Mouse (Mus musculus): ENCODE measurements around the gene Tmigd3. TPM values are rescaled to one million over a fixed set of nuclear protein-coding genes. Genes with fewer than 3 reads are reported as not detected.

Gene Tmigd3
- polyA plus RNA-seq, 1 experiment from 2014 or later = not detected

DNA sequence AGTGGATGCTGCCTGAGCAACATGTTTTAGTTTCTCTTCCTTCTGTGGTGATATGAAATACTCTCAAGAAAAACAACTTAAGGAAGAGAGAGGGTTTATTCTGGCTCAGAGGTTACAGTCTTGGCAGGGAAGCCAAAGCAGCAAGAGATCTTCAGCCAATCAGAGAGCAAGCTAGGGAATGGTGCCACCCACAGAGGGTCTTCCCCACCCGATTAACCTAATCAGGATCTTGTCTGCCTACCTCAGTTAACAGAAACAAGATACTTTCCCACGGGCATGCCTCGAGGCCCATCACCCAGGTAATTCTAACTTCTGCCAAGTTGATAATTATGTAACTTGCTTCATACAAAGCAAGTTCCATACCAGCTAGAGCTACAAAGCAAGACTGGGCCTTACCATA, 9.7 kb downstream of the Tmigd3 start:
- 60% methylated on average over 3 of the region's 3 CpGs for WGBS

DNA sequence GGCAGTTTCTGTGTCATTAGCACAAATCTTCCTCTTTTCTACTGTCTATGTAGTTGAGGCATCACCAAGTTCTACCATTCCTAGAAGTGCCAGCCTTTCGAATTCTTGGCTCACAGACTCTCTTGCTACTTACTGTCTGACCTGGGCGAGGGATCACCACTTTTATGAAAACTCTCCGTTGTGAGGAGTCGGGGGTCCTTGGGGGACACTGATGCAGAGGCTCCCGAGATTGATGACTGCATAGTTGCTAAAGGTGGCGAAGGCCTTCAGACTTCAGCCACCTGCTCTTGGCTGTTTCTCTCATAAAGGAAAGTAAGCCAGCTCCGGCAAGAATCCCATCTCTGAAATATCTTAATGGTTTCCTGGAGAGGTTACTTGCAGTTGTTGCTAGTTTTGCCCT, 11.4 kb downstream of the Tmigd3 start:
- H3K9me3 ChIP-seq = no peaks in the 10 kb centered on the region
- H3K4me1 ChIP-seq = no peaks in the 10 kb centered on the region
- no peak for DNase-seq (ENCODE audit: extremely low spot score, low spot score)
- no peak overlapping the region for H3K27ac ChIP-seq
- no peak overlapping the region for H3K4me3 ChIP-seq
- WGBS = 94% methylated on average over 7 of the region's 7 CpGs
- H3K27me3 ChIP-seq (ENCODE audit: poor library complexity, severe bottlenecking) = no peaks in the 10 kb centered on the region
- no peaks in the 10 kb centered on the region for H3K36me3 ChIP-seq (replicated peaks)

More for the DNA sequence above, 9.7 kb downstream of the Tmigd3 start:
- H3K27ac ChIP-seq = no peak overlapping the region
- no peaks in the 10 kb centered on the region for H3K9me3 ChIP-seq
- no peaks in the 10 kb centered on the region for H3K4me1 ChIP-seq
- no peak overlapping the region for H3K4me3 ChIP-seq
- no peaks in the 10 kb centered on the region for H3K36me3 ChIP-seq (replicated peaks)
- no peaks in the 10 kb centered on the region for H3K27me3 ChIP-seq (ENCODE audit: poor library complexity, severe bottlenecking)
- DNase-seq (ENCODE audit: extremely low spot score, low spot score) = no peak

DNA sequence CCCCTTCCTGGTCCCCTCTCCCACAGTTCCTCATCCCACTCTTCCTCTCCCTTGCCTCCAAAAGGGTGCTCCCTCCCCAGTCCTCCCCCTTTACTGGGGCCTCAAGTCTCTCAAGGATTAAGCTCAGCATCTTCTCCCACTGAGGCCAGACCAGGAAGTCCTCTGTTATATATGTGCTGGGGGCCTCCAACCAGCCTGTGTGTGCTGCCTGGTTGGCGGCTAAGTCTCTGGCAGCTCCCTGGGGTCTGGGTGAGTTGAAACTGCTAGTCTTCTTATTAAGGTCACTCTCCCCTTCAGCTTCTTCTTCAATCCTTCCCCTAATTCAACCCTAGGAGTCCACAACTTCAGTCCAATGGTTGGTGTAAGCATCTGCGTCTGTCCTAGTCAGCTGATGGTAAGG, 12.4 kb downstream of the Tmigd3 start:
- Histone ChIP-seq H3K9me3 (no peaks in the 10 kb centered on the region), H3K27me3 (ENCODE audit: poor library complexity, severe bottlenecking) (no peaks in the 10 kb centered on the region), H3K4me1 (no peaks in the 10 kb centered on the region), H3K27ac (no peak overlapping the region), H3K36me3 (replicated peaks) (no peaks in the 10 kb centered on the region), H3K4me3 (no peak overlapping the region)
- 92% methylated on average over 2 of the region's 2 CpGs for WGBS
- DNase-seq (ENCODE audit: extremely low spot score, low spot score) = no peak

DNA sequence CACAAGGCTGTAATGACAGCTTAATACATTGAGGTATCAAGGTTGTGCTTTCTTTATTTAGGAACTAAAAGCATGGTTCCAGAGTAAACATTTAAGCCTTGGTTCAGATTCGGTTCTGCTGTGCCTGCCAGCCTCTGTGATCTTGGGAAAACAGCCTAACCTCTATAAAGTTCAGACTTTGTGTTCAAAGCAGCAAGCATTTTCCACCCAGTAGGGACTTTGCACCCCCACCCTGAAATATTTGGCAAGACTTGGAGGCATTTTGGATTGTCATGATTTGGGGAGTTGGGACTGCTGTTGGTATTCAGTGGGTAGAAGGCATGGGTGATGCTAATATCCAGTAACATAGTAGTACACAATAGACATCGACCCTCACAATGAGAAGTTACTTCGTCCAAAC, 18.3 kb downstream of the Tmigd3 start:
- no peaks in the 10 kb centered on the region for H3K9me3 ChIP-seq
- H3K4me1 ChIP-seq = peaks cover 8% of the 10 kb centered on the region; the same call in 1 of the 2 replicates
- no peak for DNase-seq (ENCODE audit: extremely low spot score, low spot score)
- no peak overlapping the region for H3K27ac ChIP-seq
- H3K4me3 ChIP-seq = no peak overlapping the region
- H3K27me3 ChIP-seq (ENCODE audit: poor library complexity, severe bottlenecking) = no peaks in the 10 kb centered on the region
- 79% methylated on average over 3 of the region's 3 CpGs for WGBS
- no peaks in the 10 kb centered on the region for H3K36me3 ChIP-seq (replicated peaks)

DNA sequence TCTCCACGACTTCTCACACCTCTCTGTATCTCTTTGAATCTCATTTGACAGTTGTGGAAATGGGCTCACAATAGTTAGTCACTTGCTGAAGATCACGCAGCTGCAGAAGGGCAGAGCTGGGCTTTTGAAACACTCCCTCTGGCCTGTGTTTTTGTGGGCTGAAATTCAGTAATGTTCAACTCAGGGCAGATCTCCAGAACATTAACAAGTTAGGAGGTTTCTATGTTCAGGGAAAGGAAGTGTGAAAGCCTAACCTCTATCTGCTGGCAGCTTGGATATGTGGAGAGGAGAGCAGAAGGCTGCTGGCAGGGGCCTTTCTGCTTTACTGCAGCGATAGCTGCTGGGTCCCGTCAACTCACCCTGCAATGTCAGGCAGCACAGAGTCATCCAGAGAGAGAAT, 19.5 kb downstream of the Tmigd3 start:
- WGBS = 76% methylated on average over 4 of the region's 4 CpGs
- Histone ChIP-seq H3K4me3 (no peak overlapping the region), H3K27me3 (ENCODE audit: poor library complexity, severe bottlenecking) (no peaks in the 10 kb centered on the region), H3K4me1 (peaks cover 15% of the 10 kb centered on the region; the same call in 1 of the 2 replicates), H3K27ac (no peak overlapping the region), H3K9me3 (no peaks in the 10 kb centered on the region), H3K36me3 (replicated peaks) (no peaks in the 10 kb centered on the region)
- no peak for DNase-seq (ENCODE audit: extremely low spot score, low spot score)

DNA sequence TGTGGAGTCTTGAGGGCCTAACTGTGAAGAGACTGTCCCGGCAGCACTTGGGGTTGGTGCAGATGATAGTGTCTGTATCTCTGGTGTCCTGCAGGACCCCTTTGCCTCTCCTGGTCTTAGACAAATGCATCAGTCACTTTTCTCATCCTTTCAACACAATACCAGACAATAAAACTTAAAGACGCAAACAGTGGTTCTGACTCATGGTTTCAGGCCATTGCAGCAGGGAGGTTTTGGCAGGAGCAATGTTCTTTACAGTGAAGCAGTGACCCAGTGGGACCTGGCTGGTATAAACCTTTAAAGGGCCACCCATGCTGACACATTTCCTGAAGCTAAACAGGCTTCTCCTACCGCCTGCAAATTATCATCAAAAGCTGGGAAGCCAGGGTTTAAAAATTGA, 20.4 kb downstream of the Tmigd3 start:
- Histone ChIP-seq H3K36me3 (replicated peaks) (no peaks in the 10 kb centered on the region), H3K9me3 (no peaks in the 10 kb centered on the region), H3K4me1 (peaks cover 15% of the 10 kb centered on the region; the same call in 1 of the 2 replicates), H3K27ac (no peak overlapping the region), H3K4me3 (no peak overlapping the region), H3K27me3 (ENCODE audit: poor library complexity, severe bottlenecking) (no peaks in the 10 kb centered on the region)
- DNase-seq (ENCODE audit: extremely low spot score, low spot score) = no peak
- 87% methylated on average over 3 of the region's 3 CpGs for WGBS

DNA sequence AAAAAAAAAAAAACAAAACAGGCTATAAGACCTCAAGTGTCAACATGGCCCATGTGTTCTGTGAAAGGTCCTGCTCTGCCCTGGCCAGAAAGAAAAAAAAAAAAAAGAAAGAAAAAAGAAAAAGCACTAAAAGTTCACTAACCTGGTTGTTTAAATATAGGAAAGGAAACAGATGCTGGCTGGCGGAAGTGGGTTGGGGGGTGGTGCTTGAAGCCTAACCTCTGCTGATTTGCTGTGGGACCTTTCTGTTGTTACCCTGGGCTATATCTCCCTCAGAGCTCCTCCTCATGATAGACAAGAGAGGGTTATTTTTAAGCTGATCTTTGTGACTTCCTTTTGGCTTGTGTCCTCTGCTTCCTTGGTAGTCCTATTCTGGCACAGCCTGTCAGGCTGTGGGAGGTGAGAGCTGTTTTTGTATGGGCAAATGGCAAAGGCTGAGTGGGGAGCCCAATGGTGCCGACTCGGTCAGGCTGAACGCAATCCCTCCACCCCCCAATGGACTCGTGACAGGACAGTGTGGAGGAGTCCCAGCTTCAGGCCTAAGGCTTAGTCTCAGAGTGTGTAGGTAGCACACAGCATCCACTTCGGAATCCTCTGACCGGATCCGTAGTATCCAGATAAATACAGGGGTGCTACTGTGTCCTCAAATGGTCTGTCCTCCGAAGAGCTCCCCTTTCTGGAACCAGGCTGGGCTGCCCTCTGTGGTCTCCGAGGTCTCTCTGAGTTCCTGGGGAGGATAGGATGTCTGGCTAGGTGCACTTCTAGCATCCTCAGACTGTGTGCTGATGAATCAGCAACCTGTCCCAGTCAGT, 21.3 kb downstream of the Tmigd3 start:
- Histone ChIP-seq H3K4me3 (no peak overlapping the region), H3K9me3 (no peaks in the 10 kb centered on the region), H3K4me1 (peaks cover 15% of the 10 kb centered on the region; the same call in 1 of the 2 replicates), H3K27me3 (ENCODE audit: poor library complexity, severe bottlenecking) (no peaks in the 10 kb centered on the region), H3K36me3 (replicated peaks) (no peaks in the 10 kb centered on the region), H3K27ac (no peak overlapping the region)
- WGBS = 84% methylated on average over 10 of the region's 10 CpGs
- no peak for DNase-seq (ENCODE audit: extremely low spot score, low spot score)

DNA sequence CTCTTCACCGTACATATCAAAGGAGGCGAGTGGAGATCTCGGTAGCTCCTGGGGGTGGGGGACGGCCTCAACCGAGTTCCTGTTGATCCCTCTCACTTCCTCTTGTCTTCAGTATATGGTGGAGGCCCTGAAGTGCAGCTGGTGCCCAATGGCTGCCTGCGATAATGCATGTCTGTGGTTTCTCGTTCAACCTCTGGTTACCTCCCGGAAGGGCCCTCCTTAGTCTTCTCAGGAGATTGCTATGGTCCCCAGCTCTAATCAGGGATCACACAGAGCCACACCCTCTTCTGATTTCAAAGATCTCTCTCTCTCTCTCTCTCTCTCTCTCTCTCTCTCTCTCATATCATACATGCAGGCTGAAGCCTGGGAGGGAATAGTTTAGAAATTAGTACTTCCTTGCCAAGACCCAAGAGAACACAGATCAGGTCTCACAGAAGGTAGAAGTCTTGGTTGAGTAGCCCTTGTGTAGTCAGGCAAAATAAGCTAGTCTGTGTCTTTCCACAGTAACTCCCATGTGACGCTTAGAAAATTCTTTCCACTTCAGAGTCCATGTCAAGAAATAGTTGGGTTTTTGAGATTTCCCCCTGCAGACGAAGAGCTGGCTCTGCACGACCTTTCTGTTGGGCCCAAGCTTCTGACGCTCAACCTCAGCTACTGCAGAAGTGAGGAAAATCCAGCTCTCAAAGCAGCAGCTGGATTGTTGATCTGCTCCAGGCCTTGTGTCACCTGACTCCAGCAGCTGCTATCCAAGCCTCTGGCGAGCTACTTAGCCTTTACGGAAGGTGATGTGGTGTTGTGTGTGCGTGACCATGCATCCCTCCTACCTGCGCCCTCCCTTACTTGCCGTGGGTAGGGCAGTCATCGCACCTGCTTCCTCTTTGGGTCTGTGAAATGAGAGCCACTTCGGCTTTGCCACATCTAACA, 22.1 kb downstream of the Tmigd3 start:
- Histone ChIP-seq H3K36me3 (replicated peaks) (no peaks in the 10 kb centered on the region), H3K9me3 (no peaks in the 10 kb centered on the region), H3K27ac (no peak overlapping the region), H3K4me1 (peaks cover 15% of the 10 kb centered on the region; the same call in 1 of the 2 replicates), H3K27me3 (ENCODE audit: poor library complexity, severe bottlenecking) (no peaks in the 10 kb centered on the region), H3K4me3 (no peak overlapping the region)
- DNase-seq (ENCODE audit: extremely low spot score, low spot score) = no peak
- 88% methylated on average over 19 of the region's 19 CpGs for WGBS

DNA sequence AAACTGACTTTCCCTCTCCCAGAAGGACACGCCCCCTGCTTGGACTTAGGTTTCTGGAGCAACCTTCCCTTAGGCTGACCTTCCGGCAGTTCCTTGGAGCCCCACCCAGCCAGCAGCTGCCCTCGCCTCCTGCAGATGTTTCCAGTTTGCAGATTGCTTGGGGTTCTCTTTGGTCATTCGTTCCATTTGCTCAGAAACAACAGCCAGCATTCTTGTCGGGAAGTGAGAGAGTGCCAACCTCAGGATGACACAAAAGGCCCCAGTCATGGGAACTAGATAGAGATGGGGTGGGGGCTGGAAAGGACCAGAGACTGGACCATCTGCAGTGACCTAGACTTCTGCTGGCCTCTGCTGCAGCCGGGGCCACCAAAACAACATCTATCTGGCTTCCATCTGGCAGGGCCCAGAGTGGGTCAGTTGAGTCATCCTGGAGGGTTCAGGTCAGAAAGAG, 23.3 kb downstream of the Tmigd3 start:
- Histone ChIP-seq H3K27ac (0 out of 2 replicates have a peak overlapping the region, but pooled peaks have one; percentile 51), H3K36me3 (replicated peaks) (no peaks in the 10 kb centered on the region), H3K9me3 (no peaks in the 10 kb centered on the region), H3K4me1 (peaks cover 15% of the 10 kb centered on the region; the same call in 1 of the 2 replicates), H3K4me3 (no peak overlapping the region), H3K27me3 (ENCODE audit: poor library complexity, severe bottlenecking) (peaks cover 2% of the 10 kb centered on the region; the same call in 1 of the 2 replicates)
- WGBS = 63% methylated on average over 6 of the region's 6 CpGs
- DNase-seq (ENCODE audit: extremely low spot score, low spot score) = no peak

DNA sequence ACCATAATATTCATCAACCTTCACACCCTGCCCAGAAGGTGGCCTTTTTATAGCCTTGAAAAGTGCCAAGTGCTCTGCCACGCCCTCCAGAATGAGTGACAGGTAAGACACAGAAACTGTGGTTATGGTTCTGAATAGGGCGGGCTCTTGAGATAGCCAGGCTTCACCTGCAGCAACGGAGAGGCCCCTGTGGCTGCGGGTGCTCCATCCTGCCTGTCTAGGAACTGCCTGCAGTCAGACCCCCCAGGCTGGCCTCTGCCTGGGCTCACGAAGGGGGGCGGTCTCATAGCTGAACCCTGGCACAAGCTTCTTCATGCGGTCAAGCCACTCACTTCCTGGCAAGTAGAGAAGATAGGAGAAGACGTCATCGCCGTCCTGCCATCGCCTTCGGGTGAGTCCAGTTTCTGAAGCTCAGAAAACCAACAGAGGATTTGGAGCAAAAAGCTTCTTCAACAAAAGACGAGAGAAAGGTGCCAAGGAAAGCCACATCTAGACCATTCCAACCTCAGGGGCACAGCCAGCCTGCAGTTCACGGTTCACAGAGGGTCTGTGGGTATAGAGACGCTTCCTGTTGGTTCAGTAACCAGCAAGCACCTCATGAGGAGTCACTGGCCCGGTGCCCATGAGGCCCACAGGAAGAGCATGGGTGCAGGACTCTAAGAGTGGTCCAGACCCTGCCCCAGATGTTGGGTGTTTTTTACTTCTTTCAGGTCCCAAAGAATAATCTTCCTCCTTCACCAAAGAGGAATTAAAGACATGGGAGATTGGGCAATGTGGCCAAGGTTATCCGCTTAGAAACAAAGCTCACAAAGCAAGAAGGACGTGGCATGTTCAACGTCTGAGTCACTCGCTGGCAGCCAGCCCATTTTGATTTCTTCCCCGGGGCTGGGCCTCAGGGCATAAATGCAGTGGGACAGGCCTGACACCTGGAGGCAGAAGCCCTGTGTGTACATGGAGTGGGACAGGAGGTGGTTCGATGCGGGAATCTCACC, 24.2 kb downstream of the Tmigd3 start:
- Histone ChIP-seq H3K4me1 (peaks cover 20% of the 10 kb centered on the region; the same call in 1 of the 2 replicates), H3K27ac (no peak overlapping the region), H3K27me3 (ENCODE audit: poor library complexity, severe bottlenecking) (peaks cover 6% of the 10 kb centered on the region; the same call in 1 of the 2 replicates), H3K4me3 (no peak overlapping the region), H3K36me3 (replicated peaks) (no peaks in the 10 kb centered on the region), H3K9me3 (no peaks in the 10 kb centered on the region)
- DNase-seq (ENCODE audit: extremely low spot score, low spot score) = no peak
- 89% methylated on average over 23 of the region's 23 CpGs for WGBS

DNA sequence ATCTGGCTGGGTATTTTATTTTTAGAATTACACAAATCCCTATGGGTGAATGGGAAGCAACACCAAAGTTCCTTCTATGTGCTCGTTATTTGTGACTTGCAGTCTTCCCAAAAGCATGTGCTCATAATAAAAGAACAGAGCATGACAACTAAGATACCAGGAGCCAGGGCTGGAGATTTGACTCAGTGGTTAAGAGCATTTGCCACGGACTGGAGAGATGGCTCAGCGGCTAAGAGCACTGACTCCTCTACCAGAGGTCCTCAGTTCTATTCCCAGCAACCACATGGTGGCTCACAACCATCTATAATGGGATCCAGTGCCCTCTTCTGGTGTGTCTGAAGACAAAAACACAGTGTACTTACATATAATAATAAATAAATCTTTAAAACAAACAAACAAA, 26.1 kb downstream of the Tmigd3 start:
- DNase-seq (ENCODE audit: extremely low spot score, low spot score) = no peak
- H3K27me3 ChIP-seq (ENCODE audit: poor library complexity, severe bottlenecking) = peaks cover 6% of the 10 kb centered on the region; the same call in 1 of the 2 replicates
- H3K4me3 ChIP-seq = no peak overlapping the region
- no peaks in the 10 kb centered on the region for H3K36me3 ChIP-seq (replicated peaks)
- WGBS = 87% methylated on average over 3 of the region's 3 CpGs
- no peaks in the 10 kb centered on the region for H3K9me3 ChIP-seq
- no peak overlapping the region for H3K27ac ChIP-seq
- H3K4me1 ChIP-seq = peaks cover 20% of the 10 kb centered on the region; the same call in 1 of the 2 replicates

DNA sequence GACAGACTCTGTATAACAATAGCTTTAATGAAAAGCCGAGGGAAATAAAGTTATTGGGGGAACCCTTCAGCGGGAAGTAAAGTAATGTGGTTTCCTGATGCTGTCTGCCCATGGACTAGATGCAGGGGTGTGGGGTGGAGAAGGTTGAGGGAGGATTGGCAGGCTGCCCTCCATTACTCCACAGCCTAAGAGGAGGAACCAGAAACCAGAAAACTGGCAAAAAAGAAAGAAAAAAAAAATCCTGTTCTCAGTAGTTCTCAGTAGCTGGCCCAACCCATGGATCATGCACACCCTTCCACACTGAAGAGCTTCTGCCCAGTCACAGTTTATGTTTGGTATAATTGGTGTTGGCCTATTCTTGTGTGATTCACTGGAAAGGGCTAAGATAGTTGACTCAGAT, 27.6 kb downstream of the Tmigd3 start:
- WGBS = 83% methylated on average over 2 of the region's 2 CpGs
- H3K36me3 ChIP-seq (replicated peaks) = no peaks in the 10 kb centered on the region

More for the DNA sequence above, 27.6 kb downstream of the Tmigd3 start:
- H3K4me3 ChIP-seq = no peak overlapping the region
- peaks cover 17% of the 10 kb centered on the region; the same call in 1 of the 2 replicates for H3K4me1 ChIP-seq
- no peak overlapping the region for H3K27ac ChIP-seq
- DNase-seq (ENCODE audit: extremely low spot score, low spot score) = no peak
- peaks cover 6% of the 10 kb centered on the region; the same call in 1 of the 2 replicates for H3K27me3 ChIP-seq (ENCODE audit: poor library complexity, severe bottlenecking)
- no peaks in the 10 kb centered on the region for H3K9me3 ChIP-seq
